Mouse (Mus musculus): Measurements from ENCODE around the gene Dync1i2. TPM values are rescaled to one million over a fixed set of nuclear protein-coding genes. Genes with fewer than 3 reads are reported as not detected.

Gene Dync1i2
- total and polyA plus RNA-seq, 2 experiments from 2014 or later: 48.5 to 55.6 TPM

DNA sequence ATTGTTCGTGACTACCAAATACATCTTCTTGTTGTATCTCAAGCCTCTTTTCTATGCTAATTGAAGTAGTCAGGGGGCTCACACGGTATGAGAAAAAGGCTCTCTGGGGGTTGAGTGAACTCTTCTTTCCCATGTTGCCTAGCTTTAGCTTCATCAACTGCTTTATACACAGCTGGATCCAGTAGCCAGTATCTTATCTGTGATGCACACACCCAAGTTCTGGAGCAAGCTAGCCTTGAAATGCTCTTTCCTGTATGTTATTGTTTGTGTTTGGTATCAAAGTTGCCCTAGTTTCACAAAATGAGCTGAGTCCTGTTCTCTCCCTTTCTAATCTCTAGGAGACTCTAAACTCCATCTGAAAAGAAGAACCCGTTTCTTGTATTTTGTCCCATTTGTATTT lies 23.6 kb upstream of the Dync1i2 start:
- Histone ChIP-seq H3K36me3 (replicated peaks; ENCODE audit: control insufficient read depth, insufficient read depth, low read length) (no peaks in the 10 kb centered on the region), H3K27me3 (ENCODE audit: control insufficient read depth, insufficient read depth, low read length) (peaks cover 6% of the 10 kb centered on the region; the same call in 1 of the 2 replicates), H3K9ac (replicated peaks; ENCODE audit: low read depth, low read length) (no peak overlapping the region), H3K4me2 (ENCODE audit: low read depth, low read length) (no peak overlapping the region), H3K4me1 (ENCODE audit: control insufficient read depth, insufficient read depth) (peaks cover 5% of the 10 kb centered on the region; the same call in 1 of the 2 replicates), H3K9me3 (replicated peaks; ENCODE audit: control insufficient read depth, low read length) (no peaks in the 10 kb centered on the region; the same call in 1 of the 2 replicates), H3K27ac (ENCODE audit: low read depth) (no peak overlapping the region), H3K4me3 (ENCODE audit: low read depth, low read length) (no peak overlapping the region)
- ATAC-seq (ENCODE audit: insufficient read depth, low read depth): no peak
- 57% methylated on average over 3 of the region's 3 CpGs for WGBS
- TF ChIP-seq CTCF (IDR thresholded peaks at IDR 0.05; ENCODE audit: low read depth) (no peak), EP300 (IDR thresholded peaks at IDR 0.05; ENCODE audit: low read depth) (no peak)
- no peak for DNase-seq (ENCODE audit: low spot score)

DNA sequence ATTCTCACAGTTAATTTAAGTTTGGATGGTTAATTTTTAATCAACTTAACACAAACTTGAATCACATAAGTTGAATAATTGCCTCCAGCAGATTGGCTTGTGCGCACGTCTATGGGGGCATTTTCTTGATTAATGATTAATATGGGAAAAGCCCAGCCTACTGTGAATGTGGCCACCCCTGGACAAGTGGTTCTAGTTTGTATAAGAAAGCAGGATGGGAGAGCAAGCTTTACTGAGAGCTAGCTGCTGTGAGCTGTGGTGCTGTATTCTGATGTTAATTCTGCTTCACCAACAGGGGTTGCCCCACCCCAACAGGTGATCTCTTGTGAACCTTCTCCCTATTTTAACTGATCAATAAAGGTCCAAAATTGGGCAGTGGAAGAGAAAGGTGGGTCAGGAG lies 22.6 kb upstream of the Dync1i2 start:
- Histone ChIP-seq H3K27me3 (ENCODE audit: control insufficient read depth, insufficient read depth, low read length) (peaks cover 6% of the 10 kb centered on the region; the same call in 1 of the 2 replicates), H3K4me1 (ENCODE audit: control insufficient read depth, insufficient read depth) (peaks cover 5% of the 10 kb centered on the region; the same call in 1 of the 2 replicates), H3K4me2 (ENCODE audit: low read depth, low read length) (no peak overlapping the region), H3K27ac (ENCODE audit: low read depth) (no peak overlapping the region), H3K36me3 (replicated peaks; ENCODE audit: control insufficient read depth, insufficient read depth, low read length) (no peaks in the 10 kb centered on the region), H3K9me3 (replicated peaks; ENCODE audit: control insufficient read depth, low read length) (no peaks in the 10 kb centered on the region; the same call in 1 of the 2 replicates), H3K9ac (replicated peaks; ENCODE audit: low read depth, low read length) (no peak overlapping the region), H3K4me3 (ENCODE audit: low read depth, low read length) (no peak overlapping the region)
- DNase-seq (ENCODE audit: low spot score) (no peak), ATAC-seq (ENCODE audit: insufficient read depth, low read depth) (no peak)
- TF ChIP-seq CTCF (IDR thresholded peaks at IDR 0.05; ENCODE audit: low read depth) (no peak), EP300 (IDR thresholded peaks at IDR 0.05; ENCODE audit: low read depth) (no peak)
- WGBS: 70% methylated on average over 2 of the region's 2 CpGs

DNA sequence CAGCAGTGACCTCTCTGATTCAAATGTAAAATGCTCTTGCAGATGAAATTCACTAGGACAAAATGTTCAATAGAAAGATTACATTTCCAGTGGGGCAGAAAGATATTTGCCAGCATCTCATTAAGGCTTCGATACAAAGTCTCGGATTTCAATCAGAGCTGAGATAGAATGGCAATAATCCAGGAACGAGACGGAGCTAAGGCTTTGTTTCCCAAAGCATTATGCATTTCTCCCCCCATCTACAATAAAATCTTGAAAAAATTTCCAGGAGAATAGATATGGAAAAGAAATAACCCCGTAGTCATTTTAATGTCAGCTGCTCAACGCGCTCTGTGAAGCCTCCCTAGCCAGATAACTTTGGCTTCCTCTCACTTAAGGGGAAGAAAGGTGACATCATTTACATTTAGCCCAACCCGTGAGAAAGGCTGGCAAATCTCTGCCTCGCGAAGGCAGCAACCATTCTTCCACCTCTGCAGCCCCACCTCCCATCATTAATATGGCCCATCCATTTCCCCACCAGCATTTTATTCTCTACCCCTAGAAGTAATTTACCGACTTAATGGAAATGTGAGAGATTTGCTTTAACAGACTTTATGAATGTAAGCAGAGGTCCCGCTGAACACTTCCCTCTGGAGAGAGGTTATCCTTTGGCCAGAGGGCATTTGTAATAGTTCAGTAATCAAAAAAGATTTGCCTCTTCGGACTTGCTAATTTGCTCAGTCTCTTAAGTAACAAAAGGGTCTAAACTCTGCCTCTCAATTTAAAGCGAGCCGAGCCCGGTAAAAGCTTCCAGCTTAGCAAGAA lies 19.9 kb upstream of the Dync1i2 start:
- 27% methylated on average over 16 of the region's 16 CpGs for WGBS
- TF ChIP-seq EP300 (IDR thresholded peaks at IDR 0.05; ENCODE audit: low read depth): no peak
- no peak for TF ChIP-seq CTCF (IDR thresholded peaks at IDR 0.05; ENCODE audit: low read depth)
- ATAC-seq (ENCODE audit: insufficient read depth, low read depth): no peak
- Histone ChIP-seq H3K36me3 (replicated peaks; ENCODE audit: control insufficient read depth, insufficient read depth, low read length) (no peaks in the 10 kb centered on the region), H3K27me3 (ENCODE audit: control insufficient read depth, insufficient read depth, low read length) (peaks cover 6% of the 10 kb centered on the region; the same call in 1 of the 2 replicates), H3K4me3 (ENCODE audit: low read depth, low read length) (peak overlapping the region; percentile 5; the same call in 1 of the 2 replicates), H3K9me3 (replicated peaks; ENCODE audit: control insufficient read depth, low read length) (no peaks in the 10 kb centered on the region; the same call in 1 of the 2 replicates), H3K9ac (replicated peaks; ENCODE audit: low read depth, low read length) (no peak overlapping the region), H3K4me2 (ENCODE audit: low read depth, low read length) (peak overlapping the region; percentile 40), H3K4me1 (ENCODE audit: control insufficient read depth, insufficient read depth) (peaks cover 5% of the 10 kb centered on the region; the same call in 1 of the 2 replicates), H3K27ac (ENCODE audit: low read depth) (no peak overlapping the region)
- peak; percentile 19 for DNase-seq (ENCODE audit: low spot score)

DNA sequence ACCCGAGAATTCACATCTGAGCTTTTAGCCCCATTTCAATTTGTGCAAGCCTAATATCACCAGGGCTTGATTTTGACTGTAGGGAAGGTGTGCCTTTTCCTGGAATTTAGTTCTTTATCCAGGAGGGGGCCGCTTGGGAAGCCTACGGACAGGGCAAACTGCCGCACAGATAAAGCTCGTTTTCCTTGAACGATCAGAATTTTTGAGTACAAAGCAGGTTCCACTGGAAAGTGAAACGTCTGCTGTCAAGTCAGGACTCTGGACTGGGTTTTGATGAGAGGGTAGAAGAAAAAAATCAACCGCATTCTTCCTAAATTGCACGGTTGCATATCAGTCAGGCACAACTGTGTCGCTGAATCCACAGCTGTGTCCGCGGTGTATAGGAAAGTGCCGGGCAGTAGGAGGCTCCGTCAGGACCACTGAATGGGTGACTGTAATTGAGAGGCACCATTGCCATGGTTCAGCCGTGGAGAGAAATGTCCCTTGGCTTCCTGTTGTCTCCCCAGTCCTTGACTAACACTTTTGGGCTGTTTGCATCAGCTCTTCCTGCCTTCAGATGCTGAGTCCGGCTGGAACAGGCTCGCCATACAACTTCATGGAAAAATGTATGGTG lies 19.2 kb upstream of the Dync1i2 start:
- H3K4me1 ChIP-seq (ENCODE audit: control insufficient read depth, insufficient read depth): peaks cover 5% of the 10 kb centered on the region; the same call in 1 of the 2 replicates
- ATAC-seq (ENCODE audit: insufficient read depth, low read depth) (no peak), DNase-seq (ENCODE audit: low spot score) (no peak)
- no peaks in the 10 kb centered on the region for H3K36me3 ChIP-seq (replicated peaks; ENCODE audit: control insufficient read depth, insufficient read depth, low read length)
- no peaks in the 10 kb centered on the region; the same call in 1 of the 2 replicates for H3K9me3 ChIP-seq (replicated peaks; ENCODE audit: control insufficient read depth, low read length)
- 54% methylated on average over 17 of the region's 17 CpGs for WGBS
- peaks cover 6% of the 10 kb centered on the region; the same call in 1 of the 2 replicates for H3K27me3 ChIP-seq (ENCODE audit: control insufficient read depth, insufficient read depth, low read length)
- TF ChIP-seq CTCF (IDR thresholded peaks at IDR 0.05; ENCODE audit: low read depth): no peak
- TF ChIP-seq EP300 (IDR thresholded peaks at IDR 0.05; ENCODE audit: low read depth): no peak
- no peak overlapping the region; the same call in 1 of the 2 replicates for H3K4me3 ChIP-seq (ENCODE audit: low read depth, low read length)
- no peak overlapping the region for H3K27ac ChIP-seq (ENCODE audit: low read depth)
- peak overlapping the region; percentile 40 for H3K4me2 ChIP-seq (ENCODE audit: low read depth, low read length)
- no peak overlapping the region for H3K9ac ChIP-seq (replicated peaks; ENCODE audit: low read depth, low read length)

DNA sequence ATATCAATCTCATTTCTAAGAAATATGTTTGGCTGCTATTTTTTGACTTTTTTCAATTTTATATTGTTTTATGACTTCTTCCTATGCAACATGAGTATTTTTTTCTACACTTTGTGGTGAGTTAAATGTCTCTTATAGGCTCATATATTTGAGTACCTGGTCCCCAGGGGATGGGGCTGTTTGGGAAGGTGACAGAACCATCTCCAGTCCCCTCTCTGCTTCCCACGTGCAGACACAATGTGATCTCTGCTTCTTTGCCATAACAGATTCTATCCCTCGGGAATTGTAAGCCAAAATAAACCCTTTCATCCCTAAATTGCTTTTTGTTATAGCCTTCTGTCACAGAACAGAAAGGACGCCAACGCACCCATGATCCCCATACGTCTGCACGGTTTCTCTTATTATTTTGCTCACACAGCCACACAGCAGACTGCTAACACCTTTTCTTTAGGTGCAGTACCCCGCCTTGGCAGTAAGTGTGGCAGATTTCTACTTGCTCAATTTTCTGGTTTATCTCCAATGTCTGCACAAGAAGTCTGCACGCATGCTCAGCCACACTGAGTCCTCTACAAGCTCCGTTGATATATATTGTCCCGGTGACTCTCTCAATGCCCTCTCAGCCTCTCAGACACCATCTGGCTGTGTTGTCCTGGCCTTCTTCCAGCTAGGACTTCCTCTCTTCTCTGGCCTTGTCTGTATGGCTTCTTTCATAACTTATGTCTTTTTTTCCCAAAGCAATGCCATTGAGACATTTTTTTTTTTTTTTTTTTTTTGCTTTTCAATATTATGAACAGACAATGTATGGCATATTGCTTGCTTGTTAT lies 17.2 kb upstream of the Dync1i2 start:
- TF ChIP-seq EP300 (IDR thresholded peaks at IDR 0.05; ENCODE audit: low read depth) (no peak), CTCF (IDR thresholded peaks at IDR 0.05; ENCODE audit: low read depth) (no peak)
- no peak overlapping the region for H3K4me2 ChIP-seq (ENCODE audit: low read depth, low read length)
- peaks cover 6% of the 10 kb centered on the region; the same call in 1 of the 2 replicates for H3K27me3 ChIP-seq (ENCODE audit: control insufficient read depth, insufficient read depth, low read length)
- no peak overlapping the region for H3K9ac ChIP-seq (replicated peaks; ENCODE audit: low read depth, low read length)
- H3K36me3 ChIP-seq (replicated peaks; ENCODE audit: control insufficient read depth, insufficient read depth, low read length): no peaks in the 10 kb centered on the region
- ATAC-seq (ENCODE audit: insufficient read depth, low read depth) (no peak), DNase-seq (ENCODE audit: low spot score) (no peak)
- no peak overlapping the region for H3K27ac ChIP-seq (ENCODE audit: low read depth)
- no peaks in the 10 kb centered on the region for H3K9me3 ChIP-seq (replicated peaks; ENCODE audit: control insufficient read depth, low read length)
- no peak overlapping the region for H3K4me3 ChIP-seq (ENCODE audit: low read depth, low read length)
- H3K4me1 ChIP-seq (ENCODE audit: control insufficient read depth, insufficient read depth): peaks cover 5% of the 10 kb centered on the region; the same call in 1 of the 2 replicates
- WGBS: 58% methylated on average over 10 of the region's 10 CpGs
